Mouse (Mus musculus) 416B (cell line): ENCODE measurements around the gene C1rl.

Experiments
- DNase-seq: peaks from one replicate; pipeline ENCODE4 v3.0.0; 2011; ENCODE audit warnings: low read depth

C1rl gene

DNA sequence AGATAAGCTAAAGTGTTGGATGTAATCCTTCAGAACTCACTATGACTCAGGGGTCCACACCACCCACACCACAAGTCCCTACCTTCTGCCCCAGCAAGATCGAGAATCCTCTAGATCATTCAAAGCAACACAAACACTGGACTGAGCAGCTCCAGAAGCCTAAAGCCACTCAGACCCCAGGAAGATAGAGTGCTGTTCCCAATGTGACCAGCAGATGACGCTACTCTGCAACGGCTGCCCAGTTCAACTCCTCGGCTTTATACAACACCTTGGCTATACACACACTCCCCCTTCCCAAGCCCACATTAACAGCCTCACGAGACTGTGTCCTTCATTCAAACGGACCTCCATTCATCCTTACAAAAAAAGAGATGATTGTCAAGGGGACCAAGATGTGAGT is 20.1 kb upstream of the C1rl start:
- peak; percentile 80 for DNase-seq

DNA sequence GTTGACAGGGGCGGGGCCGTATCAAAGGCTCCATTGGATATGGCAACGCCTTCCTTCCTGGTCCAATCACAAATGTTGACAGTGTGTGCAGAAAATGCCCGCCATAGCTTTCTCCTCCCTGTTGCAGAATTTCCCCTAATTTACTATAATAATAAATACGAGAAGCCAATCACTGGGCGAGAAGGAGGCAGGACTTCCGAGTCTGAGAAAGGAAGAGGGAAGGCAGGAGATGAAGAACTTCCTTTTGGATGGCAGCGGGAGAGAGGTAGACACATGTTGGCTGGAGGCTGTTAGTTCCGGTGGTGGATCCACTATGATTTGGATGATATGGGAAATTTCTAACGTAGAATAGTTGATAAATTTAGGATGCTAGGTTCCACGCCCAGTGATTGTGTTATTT is 18.3 kb upstream of the C1rl start:
- peak; percentile 95 for DNase-seq

DNA sequence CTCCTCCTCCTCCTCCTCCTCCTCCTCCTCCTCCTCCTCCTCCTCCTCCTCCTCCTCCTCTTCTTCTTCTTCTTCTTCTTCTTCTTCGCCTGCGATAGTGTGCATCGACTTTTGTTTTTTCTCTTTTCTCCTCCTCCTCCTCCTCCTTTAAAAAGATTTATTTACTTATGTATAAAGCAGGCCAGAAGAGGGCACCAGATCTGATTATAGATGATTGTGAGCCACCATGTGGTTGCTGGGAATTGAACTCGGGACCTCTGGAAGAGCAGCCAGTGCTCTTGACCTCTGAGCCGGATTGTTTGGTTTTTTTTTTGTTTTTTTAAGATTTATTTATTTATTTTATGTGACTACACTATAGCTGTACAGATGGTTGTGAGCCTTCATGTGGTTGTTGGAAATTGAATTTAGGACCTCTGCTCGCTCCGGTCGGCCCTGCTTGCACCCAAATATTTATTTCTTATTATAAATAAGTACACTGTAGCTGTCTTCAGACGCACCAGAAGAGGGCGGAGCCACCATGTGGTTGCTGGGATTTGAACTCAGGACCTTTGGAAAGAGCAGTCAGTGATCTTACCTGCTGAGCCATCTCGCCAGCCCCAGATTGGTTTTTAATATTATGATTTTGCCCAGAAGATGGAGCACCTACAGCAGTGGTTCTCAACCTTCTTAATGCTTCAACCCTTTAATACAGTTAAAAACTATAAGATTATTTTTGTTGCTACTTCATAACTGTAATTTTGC is 17.4 kb upstream of the C1rl start:
- peak; percentile 77 for DNase-seq

DNA sequence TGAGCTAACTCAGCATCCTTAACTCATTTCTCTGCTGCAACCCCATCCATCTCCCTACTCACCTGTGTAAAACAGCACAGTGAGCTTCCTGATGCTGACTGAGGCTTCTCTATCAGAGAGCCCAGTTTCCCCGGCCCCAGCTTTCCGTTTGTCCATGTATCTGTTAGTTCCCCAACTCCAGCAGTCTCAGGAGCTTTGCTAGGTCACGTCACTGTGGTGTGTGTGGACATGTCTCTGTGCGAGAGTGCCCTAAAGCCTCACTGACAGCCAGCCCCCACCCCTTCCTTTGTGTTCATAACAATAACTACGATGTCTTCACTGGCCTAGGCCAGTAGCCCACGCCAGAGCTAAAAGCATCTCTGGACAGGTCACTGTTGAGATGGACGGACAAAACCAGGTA is 16.7 kb upstream of the C1rl start:
- peak; percentile 44 for DNase-seq

- DNase-seq, result peak; percentile 45
These were observed 16.1 kb upstream of the C1rl start for GRCm38 (mm10) chr6:124476796-124477195.

DNA sequence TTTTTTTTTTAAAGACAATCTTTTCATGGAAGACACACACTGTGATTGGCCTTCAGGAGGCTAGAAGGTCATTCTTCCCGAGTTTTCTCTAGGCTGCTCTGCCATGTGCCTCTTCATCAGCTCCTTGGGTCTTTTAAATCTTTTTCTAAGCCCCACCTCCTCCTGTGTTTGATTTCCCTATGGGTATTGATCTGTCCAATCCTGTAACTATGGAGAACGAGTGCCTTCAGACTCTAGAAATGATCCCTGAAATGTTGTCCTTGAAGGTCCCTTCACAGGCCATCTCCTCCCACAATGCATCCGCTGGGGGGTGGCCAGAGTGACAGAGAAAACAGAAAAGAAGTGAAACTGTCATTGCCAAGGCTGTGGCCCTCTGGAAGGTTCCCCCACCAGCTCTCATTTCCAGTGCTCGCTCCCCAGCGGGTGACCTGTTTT is 15.7 kb upstream of the C1rl start:
- peak; percentile 72 for DNase-seq

GRCm38 (mm10) chr6:124477922-124478651 is 14.8 kb upstream of the C1rl start:
- peak; percentile 97 for DNase-seq

GRCm38 (mm10) chr6:124478874-124479572 is 13.9 kb upstream of the C1rl start:
- no peak for DNase-seq

DNA sequence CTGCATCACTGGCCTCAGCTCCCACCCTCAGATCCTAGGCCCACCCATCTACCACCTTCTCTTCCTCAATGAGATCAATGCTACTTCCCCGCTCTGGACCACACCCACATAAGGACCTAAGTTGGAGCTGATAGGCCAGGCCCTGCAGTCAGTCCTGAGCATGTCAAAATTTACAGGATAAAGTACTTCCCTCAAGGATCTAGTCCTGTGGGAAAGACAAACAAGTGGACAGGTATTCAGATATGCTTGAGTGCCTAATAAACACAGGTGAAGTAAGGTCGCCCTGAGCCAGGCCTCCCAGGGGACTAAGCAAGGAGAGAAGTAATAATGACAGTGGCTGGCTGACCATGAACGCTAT is 13.4 kb upstream of the C1rl start:
- DNase-seq, result peak; percentile 73

- peak; percentile 80 for DNase-seq
These were observed 12.6 kb upstream of the C1rl start for GRCm38 (mm10) chr6:124480295-124480694.

DNA sequence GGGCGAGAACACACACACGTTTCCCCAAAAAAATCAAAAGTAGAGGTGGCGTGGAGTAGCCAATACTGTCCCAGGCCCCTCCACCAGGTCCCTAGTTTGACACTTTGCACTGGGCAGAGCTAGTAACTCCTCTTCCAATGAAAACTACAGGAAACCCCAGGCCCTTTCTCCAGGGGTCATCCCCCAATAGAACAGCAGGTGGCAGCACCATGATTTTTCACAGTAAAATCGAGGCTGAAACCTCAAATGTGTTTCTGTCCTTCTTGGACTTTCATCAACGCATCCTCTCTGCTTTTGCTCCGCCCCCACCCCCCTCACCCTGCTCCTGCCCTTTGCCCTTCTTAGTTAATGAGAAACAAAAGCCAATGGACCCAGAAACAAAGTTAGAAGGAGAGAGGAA is 11.3 kb upstream of the C1rl start:
- peak; percentile 71 for DNase-seq

- DNase-seq, result peak; percentile 36
These were observed 9.1 kb upstream of the C1rl start for GRCm38 (mm10) chr6:124483831-124484230.

- DNase-seq, result peak; percentile 62
These were observed 8.1 kb upstream of the C1rl start for GRCm38 (mm10) chr6:124484851-124485250.

- DNase-seq, result no peak
These were observed 7.3 kb upstream of the C1rl start for GRCm38 (mm10) chr6:124485414-124486144.

DNA sequence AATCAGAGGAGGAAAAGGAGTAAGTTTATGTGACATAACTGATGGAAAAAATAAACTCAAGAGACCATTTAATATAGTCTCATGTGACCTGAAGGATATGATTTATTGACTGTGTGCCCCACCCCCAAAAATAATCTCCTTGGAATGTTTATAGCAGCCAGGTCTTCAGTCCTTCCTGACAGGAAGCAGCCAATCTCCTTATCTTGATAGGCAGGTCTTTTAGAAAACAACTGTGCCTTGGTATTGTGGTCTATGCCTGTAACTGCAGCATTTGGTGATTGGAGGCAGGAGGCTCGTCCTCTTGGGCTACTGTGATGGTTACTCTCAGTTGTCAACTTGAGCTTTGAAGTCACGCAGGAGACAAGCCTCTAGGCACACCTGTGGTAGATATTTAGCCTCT is 5.4 kb upstream of the C1rl start:
- peak; percentile 75 for DNase-seq

- no peak for DNase-seq
These were observed 4.0 kb upstream of the C1rl start for GRCm38 (mm10) chr6:124488952-124489351.

GRCm38 (mm10) chr6:124491427-124491826 is 1.5 kb upstream of the C1rl start:
- no peak for DNase-seq

GRCm38 (mm10) chr6:124493886-124494285 is 973 bp downstream of the C1rl start:
- no peak for DNase-seq

- DNase-seq, result peak; percentile 61
These were observed 3.1 kb downstream of the C1rl start for GRCm38 (mm10) chr6:124496054-124496453.

GRCm38 (mm10) chr6:124499914-124500566 is 7.1 kb downstream of the C1rl start:
- DNase-seq, result no peak

- no peak for DNase-seq
These were observed 8.6 kb downstream of the C1rl start for GRCm38 (mm10) chr6:124501473-124501872.

DNA sequence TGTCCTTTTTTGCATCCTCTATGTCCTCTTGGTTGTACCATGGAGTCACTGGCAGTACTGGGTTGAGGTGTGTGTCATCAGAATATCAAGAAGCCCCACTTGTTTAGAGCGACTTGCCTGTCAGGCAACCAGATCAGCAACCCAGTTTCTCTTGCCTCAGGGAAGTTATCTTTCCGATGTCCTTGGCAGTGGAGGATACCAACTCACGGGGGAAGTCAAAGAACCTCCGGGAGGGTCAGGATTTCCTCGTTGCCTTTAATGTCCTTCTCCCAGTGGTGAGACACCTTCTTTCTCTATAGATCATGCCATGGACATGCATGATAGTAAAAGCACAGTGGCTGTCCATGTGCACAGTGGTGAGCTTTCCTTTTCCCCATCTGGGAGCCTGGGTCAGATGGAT is 9.1 kb downstream of the C1rl start:
- no peak for DNase-seq
